Mouse (Mus musculus) CH12.LX (cell line): ENCODE measurements around the gene Lbh.

Experiments
- CTCF ChIP-seq, 2 experiments: IDR thresholded peaks in 1 of 2; conservative IDR thresholded peaks in 1 of 2; 2 replicates each; pipeline ENCODE4 v1.5.1; 2011 to 2012; ENCODE audit warnings: low read depth in 2 of 2, low read length in 2 of 2, improper control_type of control experiment in 1 of 2, inconsistent platforms in 1 of 2, mild to moderate bottlenecking in 1 of 2, moderate library complexity in 1 of 2
- HCFC1 ChIP-seq: IDR thresholded peaks from 2 replicates; pipeline ENCODE4 v1.6.1; 2012; ENCODE audit warnings: low read depth, mild to moderate bottlenecking, inconsistent platforms, low read length, improper control_type of control experiment
- PAX5 ChIP-seq: IDR thresholded peaks from 2 replicates; pipeline ENCODE4 v1.6.1; 2012; ENCODE audit warnings: low read length, inconsistent platforms, mixed read lengths
- POLR2A ChIP-seq: IDR thresholded peaks from 2 replicates; pipeline ENCODE4 v1.6.1; 2011; ENCODE audit warnings: low read depth, mild to moderate bottlenecking, improper control_type of control experiment, low read length

- TF ChIP-seq PAX5, result no peak
- TF ChIP-seq HCFC1, result no peak
- TF ChIP-seq CTCF (conservative IDR thresholded peaks at IDR 0.05 in 1 of 2, IDR thresholded peaks at IDR 0.05 in 1 of 2; ENCODE audit: low read depth in 2 of 2, low read length in 2 of 2), result no peak
- no peak for TF ChIP-seq POLR2A
Observed at GRCm38 (mm10) chr17:72949247-72949701, 31.2 kb downstream of the Lbh start.
